Comparison of ENCODE assay signal across 30 mouse cellular contexts in genomic region chr11:97877341-97877740, GRCm38 (mm10). TPM values are rescaled to one million over a fixed set of nuclear protein-coding genes. Genes with fewer than 3 reads are reported as not detected.
DNase-seq lines count a peak whose midpoint lies in the region; ATAC-seq lines count a peak whose summit lies in the region.
"Had no signal": no experiment of that assay in that cellular context is flagged by ENCODE, and none has a peak within 500 bp of the region (broad histone marks: within the 10 kb centered on the region; RNA-seq: fewer than 3 reads in every experiment).

No protein-coding gene starts in this region.

- H3K4me3 ChIP-seq in limb, embryonic 10.5 days = no peak overlapping the region
- H3K4me3 ChIP-seq in kidney, embryonic 15.5 days (replicated peaks) = no peak overlapping the region
- H3K4me3 ChIP-seq: embryonic facial prominence, embryonic 10.5 days; embryonic facial prominence, embryonic 13.5 days; erythroblast, embryonic 14.5 days; forebrain, embryonic 12.5 days; forebrain, embryonic 15.5 days; heart, adult 2 months; heart, embryonic 10.5 days; heart, embryonic 13.5 days had no signal

- peaks cover 4% of the 10 kb centered on the region; the same call in 1 of the 2 replicates for H3K4me1 ChIP-seq in limb, embryonic 10.5 days
- no peaks in the 10 kb centered on the region for H3K4me1 ChIP-seq in kidney, embryonic 15.5 days
- H3K4me1 ChIP-seq: embryonic facial prominence, embryonic 10.5 days; embryonic facial prominence, embryonic 13.5 days; forebrain, embryonic 12.5 days; forebrain, embryonic 15.5 days; heart, embryonic 10.5 days; heart, embryonic 13.5 days had no signal

- H3K27me3 ChIP-seq in limb, embryonic 10.5 days (ENCODE audit: low read depth, poor library complexity, severe bottlenecking) = no peaks in the 10 kb centered on the region
- no peaks in the 10 kb centered on the region for H3K27me3 ChIP-seq in kidney, embryonic 15.5 days
- H3K27me3 ChIP-seq: CH12.LX; embryonic facial prominence, embryonic 13.5 days; forebrain, embryonic 12.5 days; forebrain, embryonic 15.5 days; heart, embryonic 13.5 days; Patski had no signal

- H3K36me3 ChIP-seq in limb, embryonic 10.5 days = no peaks in the 10 kb centered on the region
- no peaks in the 10 kb centered on the region for H3K36me3 ChIP-seq in kidney, embryonic 15.5 days
- H3K36me3 ChIP-seq: embryonic facial prominence, embryonic 10.5 days; embryonic facial prominence, embryonic 13.5 days; forebrain, embryonic 12.5 days; forebrain, embryonic 15.5 days; G1E; heart, embryonic 10.5 days; heart, embryonic 13.5 days had no signal

- no peak overlapping the region for H3K27ac ChIP-seq in limb, embryonic 10.5 days
- H3K27ac ChIP-seq in kidney, embryonic 15.5 days = no peak overlapping the region
- H3K27ac ChIP-seq: embryonic facial prominence, embryonic 10.5 days; embryonic facial prominence, embryonic 13.5 days; forebrain, embryonic 12.5 days; forebrain, embryonic 15.5 days; heart, adult 2 months; heart, embryonic 10.5 days; heart, embryonic 13.5 days; hindbrain, embryonic 14.5 days; hindbrain, postnatal 0 days had no signal

- WGBS in limb, embryonic 10.5 days = 50% methylated on average over 2 of the region's 2 CpGs
- 61% methylated on average over 2 of the region's 2 CpGs for WGBS in kidney, embryonic 15.5 days

- no peak for ATAC-seq in kidney, embryonic 15.5 days (replicated peaks; ENCODE audit: low FRiP score)
- ATAC-seq: forebrain, embryonic 15.5 days; hindbrain, postnatal 0 days; Patski had no signal

- no peaks in the 10 kb centered on the region for H3K9me3 ChIP-seq in limb, embryonic 10.5 days (replicated peaks)
- no peaks in the 10 kb centered on the region for H3K9me3 ChIP-seq in kidney, embryonic 15.5 days (replicated peaks)
- H3K9me3 ChIP-seq: embryonic facial prominence, embryonic 10.5 days; embryonic facial prominence, embryonic 13.5 days; forebrain, embryonic 12.5 days; forebrain, embryonic 15.5 days; G1E; heart, embryonic 10.5 days; heart, embryonic 13.5 days had no signal

- no peak overlapping the region for H3K9ac ChIP-seq in kidney, embryonic 15.5 days
- H3K9ac ChIP-seq: embryonic facial prominence, embryonic 13.5 days; forebrain, embryonic 12.5 days; forebrain, embryonic 15.5 days; heart, embryonic 13.5 days; hindbrain, embryonic 14.5 days had no signal

- H3K4me2 ChIP-seq in kidney, embryonic 15.5 days = no peak overlapping the region
- H3K4me2 ChIP-seq: embryonic facial prominence, embryonic 13.5 days; forebrain, embryonic 12.5 days; forebrain, embryonic 15.5 days; heart, embryonic 13.5 days; hindbrain, embryonic 14.5 days had no signal

- peak; percentile 10 for DNase-seq in embryo, embryonic 11 days
- DNase-seq in embryo, embryonic 9.5 days (ENCODE audit: extremely low spot score) = no peak
- peak; percentile 85 for DNase-seq in forelimb bud, embryonic 11.5 days (ENCODE audit: low read depth, low spot score)
- peak; percentile 64 for DNase-seq in limb, embryonic 10.5 days (ENCODE audit: low spot score)
- no peak for DNase-seq in adrenal gland, postnatal 36 days
- DNase-seq: adrenal gland, postnatal 10 days; B cell, adult 2 months; cerebellum, adult 11 months; cerebellum, adult 2 months; cerebellum, adult 9-11 months; cerebellum, postnatal 25 days; gastrocnemius, postnatal 10 days; gastrocnemius, postnatal 36 days; heart, adult 2 months; heart, postnatal 14 days; heart, postnatal 4 days had no signal

RNA-seq across cellular contexts. Expression of gene Fbxo47, which starts 6.6 kb away (rescaled TPM):
- 0.50 and 0.60 TPM in 2 replicates for polyA plus RNA-seq in limb, embryonic 10.5 days (2016; fragmentation: Nextera tagmentation; extraction: Ambion mirVana)
- polyA plus RNA-seq in kidney, embryonic 15.5 days (2015; fragmentation: Nextera tagmentation; extraction: Ambion mirVana) = 0.48 and 0.73 TPM in 2 replicates
- total RNA-seq in adrenal gland, postnatal 36 days (2021) = 1 to 10 TPM in 1 of 2 experiments, under 1 TPM in 1; 0.63 to 1.6 TPM
- total RNA-seq: gastrocnemius, postnatal 36 days had no signal
- polyA plus RNA-seq: erythroblast, embryonic 14.5 days; G1E had no signal

RNA-seq across cellular contexts. Expression of gene B230217C12Rik, which starts 36.8 kb away (rescaled TPM):
- polyA plus RNA-seq in limb, embryonic 10.5 days (2016; fragmentation: Nextera tagmentation; extraction: Ambion mirVana) = 10.9 and 14.0 TPM in 2 replicates
- 7.4 and 7.5 TPM in 2 replicates for polyA plus RNA-seq in kidney, embryonic 15.5 days (2015; fragmentation: Nextera tagmentation; extraction: Ambion mirVana)
- 1 to 10 TPM; 2.8 to 3.6 TPM for total RNA-seq in adrenal gland, postnatal 36 days (2021)
- total RNA-seq: granulocyte monocyte progenitor cell, adult 5-6 weeks had no signal
- polyA plus RNA-seq: erythroblast, embryonic 14.5 days; G1E had no signal

Comparison
In these comparisons a context has a peak if more than half of its experiments do, and no peak if none do; other contexts are left out.
1. DNase-seq: peak in embryo, embryonic 11 days (single experiment), forelimb bud, embryonic 11.5 days (single experiment) and limb, embryonic 10.5 days (single experiment); none in embryo, embryonic 9.5 days (single experiment) and adrenal gland, postnatal 36 days (0 of 2).